Mouse (Mus musculus) thymus, adult 2 months (tissue): Measurements from ENCODE around the gene Tradd.

Experiments
- CTCF ChIP-seq: fragments of 200-500 bp; IDR thresholded peaks from 2 replicates; pipeline ENCODE4 v1.5.1; 2012; ENCODE audit warnings: mild to moderate bottlenecking, control low read depth, low read length, moderate library complexity, borderline replicate concordance; ENCODE audit not compliant: control insufficient read depth, poor library complexity, insufficient read depth; ENCODE audit errors: extremely low read depth
- POLR2A ChIP-seq: fragments of 200-500 bp; IDR thresholded peaks from 2 replicates; pipeline ENCODE4 v1.6.1; 2012; ENCODE audit warnings: mild to moderate bottlenecking, low read length, control low read depth, moderate library complexity; ENCODE audit not compliant: control insufficient read depth, poor library complexity, insufficient read depth; ENCODE audit errors: extremely low read depth

DNA sequence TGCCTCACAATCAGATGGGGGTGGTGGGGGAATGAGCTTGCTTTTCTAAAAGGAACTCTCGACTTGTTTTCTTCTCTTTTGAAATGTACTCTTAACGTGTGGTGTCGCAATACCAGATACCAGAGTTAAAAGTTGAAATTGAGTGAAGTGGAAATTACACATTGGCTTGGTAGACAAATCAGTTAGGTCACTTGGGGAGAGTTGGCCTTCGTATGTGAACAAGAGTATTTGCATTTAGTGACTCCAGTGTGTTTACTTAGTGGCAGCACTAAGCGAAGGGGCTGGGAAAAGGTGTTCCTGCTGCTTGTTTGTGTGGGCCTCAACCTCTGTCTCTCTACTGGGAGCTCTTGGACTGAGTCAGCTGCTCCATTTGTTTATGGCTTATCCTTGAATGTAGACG, 38.5 kb downstream of the Tradd start:
- TF ChIP-seq CTCF (no peak), POLR2A (no peak)
